9 mouse cellular contexts compared by ENCODE assay signal in the genomic region with DNA sequence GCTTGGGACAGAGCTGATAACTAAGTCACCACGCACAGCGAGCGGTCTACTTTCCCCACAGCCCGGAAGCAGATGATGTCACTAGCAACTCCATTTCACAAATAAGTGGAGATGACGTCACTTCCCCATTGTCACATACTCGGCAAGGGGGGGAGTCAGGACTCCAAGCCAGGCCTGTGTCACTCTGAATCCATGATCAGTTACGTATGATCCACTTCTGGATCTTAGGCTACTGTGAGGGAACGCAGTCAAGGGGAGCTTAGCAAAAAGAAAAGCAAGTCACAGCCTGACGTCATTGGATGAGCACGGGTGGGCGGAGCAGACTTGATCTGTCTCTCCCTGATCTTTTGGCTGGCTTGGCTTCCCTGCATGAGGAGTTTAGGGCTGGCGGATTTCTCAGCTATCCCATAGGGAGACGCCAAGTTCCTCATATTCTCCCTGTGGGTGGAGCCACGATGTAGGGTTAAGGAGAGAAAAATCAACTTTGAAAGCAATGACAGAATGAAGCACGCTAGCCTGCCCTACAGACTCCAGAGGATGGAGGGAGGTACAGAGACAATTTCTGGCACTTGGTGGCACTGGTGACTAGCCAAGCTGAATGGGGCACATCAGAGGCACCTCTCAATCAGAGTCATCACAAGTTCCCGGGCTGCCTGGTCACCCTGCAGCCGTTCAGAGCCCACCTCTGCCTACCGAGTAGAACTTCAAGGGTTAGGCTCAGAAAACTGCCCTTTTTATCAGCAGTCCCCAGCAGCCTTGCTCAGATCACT. TPM values are rescaled to one million over a fixed set of nuclear protein-coding genes. Genes with fewer than 3 reads are reported as not detected.
DNase-seq lines count a peak whose midpoint lies in the region; ATAC-seq and TF ChIP-seq lines count a peak whose summit lies in the region.
"Had no signal": no experiment of that assay in that cellular context is flagged by ENCODE, and none has a peak within 500 bp of the region (broad histone marks: within the 10 kb centered on the region; RNA-seq: fewer than 3 reads in every experiment).

No protein-coding gene starts in this region.

- WGBS in lung, postnatal 0 days, result 50% methylated on average over 18 of the region's 18 CpGs

- DNase-seq in cerebellum, postnatal 25 days, result peak; percentile 25 to 51
- DNase-seq in cerebellum, postnatal 4 days (ENCODE audit: low spot score in 2 of 2), result no peak
- peak; percentile 26 for DNase-seq in CD4-positive helper T cell, adult 2 months (ENCODE audit: low read depth, low spot score)
- DNase-seq in heart, adult 9 months (ENCODE audit: low spot score in 2 of 2), result peak; percentile 38 to 60
- DNase-seq in lung, postnatal 0 days (ENCODE audit: low spot score), result peak; percentile 89
- no peak for DNase-seq in left cerebral cortex, adult 9 months (ENCODE audit: low spot score in 2 of 2)
- DNase-seq in right cerebral cortex, adult 2 months (ENCODE audit: low spot score in 2 of 2), result no peak
- no peak for DNase-seq in kidney, postnatal 36 days

- no peaks in the 10 kb centered on the region for H3K27me3 ChIP-seq in lung, postnatal 0 days (replicated peaks; ENCODE audit: insufficient read depth, low read length)
- H3K27me3 ChIP-seq: stomach, embryonic 15.5 days had no signal

- no peak for TF ChIP-seq EP300 in lung, postnatal 0 days (IDR thresholded peaks at IDR 0.05)

- 0 out of 2 replicates have a peak, but pooled peaks cover 4% of the 10 kb centered on the region for H3K36me3 ChIP-seq in lung, postnatal 0 days (ENCODE audit: insufficient read depth, low read length)

- no peak overlapping the region for H3K9ac ChIP-seq in lung, postnatal 0 days (replicated peaks; ENCODE audit: low read depth)
- H3K9ac ChIP-seq: stomach, embryonic 15.5 days had no signal

- H3K4me1 ChIP-seq in lung, postnatal 0 days (ENCODE audit: insufficient read depth, low read depth, low read length), result peaks cover 11% of the 10 kb centered on the region; the same call in 1 of the 2 replicates

- TF ChIP-seq CTCF in lung, postnatal 0 days (IDR thresholded peaks at IDR 0.05), result no peak; the same call in 1 of the 2 replicates

- ATAC-seq in lung, postnatal 0 days, result peak; percentile 37

- no peak overlapping the region for H3K4me3 ChIP-seq in lung, postnatal 0 days (ENCODE audit: low read depth, low read length)
- H3K4me3 ChIP-seq: stomach, embryonic 15.5 days had no signal

- H3K27ac ChIP-seq in lung, postnatal 0 days (ENCODE audit: low read length), result peak overlapping the region; percentile 84; the same call in 1 of the 2 replicates

- H3K4me2 ChIP-seq in lung, postnatal 0 days (replicated peaks; ENCODE audit: low read depth, low read length), result no peak overlapping the region
- H3K4me2 ChIP-seq: stomach, embryonic 15.5 days had no signal

- no peaks in the 10 kb centered on the region for H3K9me3 ChIP-seq in lung, postnatal 0 days (ENCODE audit: low read length)

RNA-seq across cellular contexts. Expression of a gene that starts 3.6 kb away (rescaled TPM):
- 13.6 and 17.7 TPM in 2 replicates for polyA plus RNA-seq in lung, postnatal 0 days (2015; fragmentation: Nextera tagmentation; extraction: Ambion mirVana)

RNA-seq across cellular contexts. Expression of a gene that starts 13.2 kb away (rescaled TPM):
- polyA plus RNA-seq in lung, postnatal 0 days (2015; fragmentation: Nextera tagmentation; extraction: Ambion mirVana), result 169 and 188 TPM in 2 replicates

RNA-seq across cellular contexts. Expression of a gene that starts 37.6 kb away (rescaled TPM):
- polyA plus RNA-seq in lung, postnatal 0 days (2015; fragmentation: Nextera tagmentation; extraction: Ambion mirVana), result 0.84 and 1.6 TPM in 2 replicates

RNA-seq across cellular contexts. Expression of a gene that starts 51.9 kb away (rescaled TPM):
- 27.5 and 33.0 TPM in 2 replicates for polyA plus RNA-seq in lung, postnatal 0 days (2015; fragmentation: Nextera tagmentation; extraction: Ambion mirVana)

Comparison
In these comparisons a context has a peak if more than half of its experiments do, and no peak if none do; other contexts are left out.
1. DNase-seq: peak in cerebellum, postnatal 25 days (2 of 2), CD4-positive helper T cell, adult 2 months (single experiment), heart, adult 9 months (2 of 2) and lung, postnatal 0 days (single experiment); none in cerebellum, postnatal 4 days (0 of 2), left cerebral cortex, adult 9 months (0 of 2), right cerebral cortex, adult 2 months (0 of 2) and kidney, postnatal 36 days (0 of 2).